Mouse (Mus musculus): ENCODE data around the gene Dmrtc1a. TPM values are rescaled to one million over a fixed set of nuclear protein-coding genes. Genes with fewer than 3 reads are reported as not detected.
"Not testable (repeated sequence)": the region's sequence is repeated elsewhere in the genome, so short reads cannot be mapped to it uniquely, and the experiment has no call there.

Dmrtc1a gene
- 0.17 TPM in 1 of 2 replicates, not detected in the other for total RNA-seq (2015)
- total RNA-seq (2017) = not detected in 2 replicates

- not testable (repeated sequence) for ATAC-seq (replicated peaks; ENCODE audit: poor library complexity)
Measured at GRCm38 (mm10) chrX:102908587-102908986, at the start of gene Dmrtc1a, which contains the start of gene 1700011M02Rik. Gene Dmrtc1a (minus strand): TSS chrX:102908687. Gene 1700011M02Rik (plus strand): TSS chrX:102908905.

- not testable (repeated sequence) for ATAC-seq (replicated peaks; ENCODE audit: poor library complexity)
Measured at GRCm38 (mm10) chrX:102950136-102950535, 41.6 kb upstream of the Dmrtc1a start.

GRCm38 (mm10) chrX:102936743-102937142 is 28.3 kb upstream of the Dmrtc1a start:
- ATAC-seq (replicated peaks; ENCODE audit: poor library complexity) = no peak

GRCm38 (mm10) chrX:102934395-102934764 is 25.9 kb upstream of the Dmrtc1a start:
- no peak for ATAC-seq (replicated peaks; ENCODE audit: poor library complexity)

GRCm38 (mm10) chrX:102933571-102934394 is 25.3 kb upstream of the Dmrtc1a start:
- ATAC-seq (replicated peaks; ENCODE audit: poor library complexity) = peak; percentile 86

GRCm38 (mm10) chrX:102932992-102933570 is 24.6 kb upstream of the Dmrtc1a start:
- no peak for ATAC-seq (replicated peaks; ENCODE audit: poor library complexity)

- ATAC-seq (replicated peaks; ENCODE audit: poor library complexity) = not testable (repeated sequence)
Measured at GRCm38 (mm10) chrX:102928072-102928471, 19.6 kb upstream of the Dmrtc1a start, which contains the start of gene 1700018G05Rik. Gene 1700018G05Rik (plus strand): TSS chrX:102928372.

GRCm38 (mm10) chrX:102926707-102927106 is 18.2 kb upstream of the Dmrtc1a start:
- 0 out of 2 replicates have a peak, but pooled peaks have one; percentile 60 for ATAC-seq (replicated peaks; ENCODE audit: poor library complexity)

GRCm38 (mm10) chrX:102914823-102915222 is 6.3 kb upstream of the Dmrtc1a start:
- not testable (repeated sequence) for ATAC-seq (replicated peaks; ENCODE audit: poor library complexity)

GRCm38 (mm10) chrX:102867871-102868270 is 40.6 kb downstream of the Dmrtc1a start, which contains the start of gene 1700031F05Rik:
Gene 1700031F05Rik (minus strand): TSS chrX:102867971.
- ATAC-seq (replicated peaks; ENCODE audit: poor library complexity) = no peak

GRCm38 (mm10) chrX:102854516-102854915 is 54.0 kb downstream of the Dmrtc1a start, which contains the start of gene Dmrtc1c2:
Gene Dmrtc1c2 (minus strand): TSS chrX:102854616.
- ATAC-seq (replicated peaks; ENCODE audit: poor library complexity) = not testable (repeated sequence)

Other genes with a start within 250 kb of the Dmrtc1a start
- not detected in 2 replicates for gene Gm3880, start 221.7 kb downstream of the Dmrtc1a start, total RNA-seq (2015)
- gene Gm3880, start 221.7 kb downstream of the Dmrtc1a start, total RNA-seq (2017) = not detected in 2 replicates
- not detected in 2 replicates for gene Gm9112, start 201.1 kb downstream of the Dmrtc1a start, total RNA-seq (2015)
- gene Gm9112, start 201.1 kb downstream of the Dmrtc1a start, total RNA-seq (2017) = not detected in 2 replicates
- not detected in 2 replicates for gene Dmrtc1b, start 200.8 kb downstream of the Dmrtc1a start, total RNA-seq (2015)
- gene Dmrtc1b, start 200.8 kb downstream of the Dmrtc1a start, total RNA-seq (2017) = not detected in 2 replicates
- gene Dmrtc1c1, start 105.7 kb downstream of the Dmrtc1a start, total RNA-seq (2015) = not detected in 2 replicates
- not detected in 2 replicates for gene Dmrtc1c1, start 105.7 kb downstream of the Dmrtc1a start, total RNA-seq (2017)
- not detected in 2 replicates for gene Dmrtc1c2, start 54.1 kb downstream of the Dmrtc1a start, total RNA-seq (2015)
- gene Dmrtc1c2, start 54.1 kb downstream of the Dmrtc1a start, total RNA-seq (2017) = not detected in 2 replicates
- not detected in 2 replicates for gene 1700031F05Rik, start 40.7 kb downstream of the Dmrtc1a start, total RNA-seq (2015)
- not detected in 2 replicates for gene 1700031F05Rik, start 40.7 kb downstream of the Dmrtc1a start, total RNA-seq (2017)
- gene 1700011M02Rik, start 218 bp upstream of the Dmrtc1a start, total RNA-seq (2015) = not detected in 2 replicates
- not detected in 2 replicates for gene 1700011M02Rik, start 218 bp upstream of the Dmrtc1a start, total RNA-seq (2017)
- gene 1700018G05Rik, start 19.7 kb upstream of the Dmrtc1a start, total RNA-seq (2015) = not detected in 2 replicates
- gene 1700018G05Rik, start 19.7 kb upstream of the Dmrtc1a start, total RNA-seq (2017) = not detected in 2 replicates

All from megakaryocyte progenitor cell, adult 5-6 weeks (primary cell).